Mouse (Mus musculus): Measurements from ENCODE around the gene Arhgap35.
"Not testable (repeated sequence)": the region's sequence is repeated elsewhere in the genome, so short reads cannot be mapped to it uniquely, and the experiment has no call there.

The Arhgap35 gene

GRCm38 (mm10) chr7:16614888-16615715, at the start of gene Arhgap35:
Gene Arhgap35 (minus strand): TSS chr7:16614993.
- no peaks in the 10 kb centered on the region for H3K9me3 ChIP-seq (ENCODE audit: low read length)
- peaks cover 18% of the 10 kb centered on the region for H3K36me3 ChIP-seq (ENCODE audit: insufficient read depth, low read length)
- peaks cover 9% of the 10 kb centered on the region for H3K27me3 ChIP-seq (ENCODE audit: insufficient read depth, low read length)
- peaks cover 72% of the 10 kb centered on the region for H3K4me1 ChIP-seq (replicated peaks; ENCODE audit: low read depth, low read length)
- no peak for TF ChIP-seq POU5F1 (IDR thresholded peaks at IDR 0.05; ENCODE audit: borderline replicate concordance, low read length)
- no peak for TF ChIP-seq NANOG (IDR thresholded peaks at IDR 0.05; ENCODE audit: borderline replicate concordance, low read length)
- no peak for TF ChIP-seq CTCF (conservative IDR thresholded peaks at IDR 0.05; ENCODE audit: low read length)
- peak within 1 kb of the TSS; percentile 95 for H3K4me3 ChIP-seq (replicated peaks; ENCODE audit: low read length)

- H3K27me3 ChIP-seq (ENCODE audit: insufficient read depth, low read length) = no peaks in the 10 kb centered on the region
- H3K4me1 ChIP-seq (replicated peaks; ENCODE audit: low read depth, low read length) = peaks cover 13% of the 10 kb centered on the region
- TF ChIP-seq POU5F1 (IDR thresholded peaks at IDR 0.05; ENCODE audit: borderline replicate concordance, low read length) = no peak
- no peaks in the 10 kb centered on the region for H3K9me3 ChIP-seq (ENCODE audit: low read length)
- H3K36me3 ChIP-seq (ENCODE audit: insufficient read depth, low read length) = no peaks in the 10 kb centered on the region
- no peak overlapping the region for H3K4me3 ChIP-seq (replicated peaks; ENCODE audit: low read length)
Observed at GRCm38 (mm10) chr7:16644260-16644659, 29.5 kb upstream of the Arhgap35 start.

- H3K27me3 ChIP-seq (ENCODE audit: insufficient read depth, low read length) = not testable (repeated sequence)
Observed at GRCm38 (mm10) chr7:16643106-16643505, 28.3 kb upstream of the Arhgap35 start.

GRCm38 (mm10) chr7:16639028-16639427, 24.2 kb upstream of the Arhgap35 start:
- no peak for TF ChIP-seq NANOG (IDR thresholded peaks at IDR 0.05; ENCODE audit: borderline replicate concordance, low read length)
- TF ChIP-seq CTCF (conservative IDR thresholded peaks at IDR 0.05; ENCODE audit: low read length) = no peak
- no peak for TF ChIP-seq POU5F1 (IDR thresholded peaks at IDR 0.05; ENCODE audit: borderline replicate concordance, low read length)
- 0 out of 2 replicates have a peak, but pooled peaks cover 1% of the 10 kb centered on the region for H3K4me1 ChIP-seq (replicated peaks; ENCODE audit: low read depth, low read length)

More at GRCm38 (mm10) chr7:16643106-16643505, 28.3 kb upstream of the Arhgap35 start:
- H3K4me3 ChIP-seq (replicated peaks; ENCODE audit: low read length); H3K36me3 ChIP-seq (ENCODE audit: insufficient read depth, low read length); H3K9me3 ChIP-seq (ENCODE audit: low read length): not testable (repeated sequence)
- peaks cover 13% of the 10 kb centered on the region for H3K4me1 ChIP-seq (replicated peaks; ENCODE audit: low read depth, low read length)

GRCm38 (mm10) chr7:16635116-16635515, 20.3 kb upstream of the Arhgap35 start:
- Histone ChIP-seq H3K4me1 (replicated peaks; ENCODE audit: low read depth, low read length) (0 out of 2 replicates have a peak, but pooled peaks cover 4% of the 10 kb centered on the region), H3K27me3 (ENCODE audit: insufficient read depth, low read length) (no peaks in the 10 kb centered on the region), H3K36me3 (ENCODE audit: insufficient read depth, low read length) (no peaks in the 10 kb centered on the region), H3K4me3 (replicated peaks; ENCODE audit: low read length) (no peak overlapping the region), H3K9me3 (ENCODE audit: low read length) (no peaks in the 10 kb centered on the region)
- TF ChIP-seq POU5F1 (IDR thresholded peaks at IDR 0.05; ENCODE audit: borderline replicate concordance, low read length) = no peak
- TF ChIP-seq NANOG (IDR thresholded peaks at IDR 0.05; ENCODE audit: borderline replicate concordance, low read length) = no peak
- TF ChIP-seq CTCF (conservative IDR thresholded peaks at IDR 0.05; ENCODE audit: low read length) = no peak

More at GRCm38 (mm10) chr7:16639028-16639427, 24.2 kb upstream of the Arhgap35 start:
- no peaks in the 10 kb centered on the region for H3K9me3 ChIP-seq (ENCODE audit: low read length)
- H3K27me3 ChIP-seq (ENCODE audit: insufficient read depth, low read length) = no peaks in the 10 kb centered on the region
- H3K4me3 ChIP-seq (replicated peaks; ENCODE audit: low read length) = no peak overlapping the region
- no peaks in the 10 kb centered on the region for H3K36me3 ChIP-seq (ENCODE audit: insufficient read depth, low read length)

GRCm38 (mm10) chr7:16633913-16634312, 19.1 kb upstream of the Arhgap35 start:
- not testable (repeated sequence) for H3K27me3 ChIP-seq (ENCODE audit: insufficient read depth, low read length); H3K4me1 ChIP-seq (replicated peaks; ENCODE audit: low read depth, low read length); H3K36me3 ChIP-seq (ENCODE audit: insufficient read depth, low read length); H3K4me3 ChIP-seq (replicated peaks; ENCODE audit: low read length); H3K9me3 ChIP-seq (ENCODE audit: low read length)

GRCm38 (mm10) chr7:16631932-16632331, 17.1 kb upstream of the Arhgap35 start:
- TF ChIP-seq NANOG (IDR thresholded peaks at IDR 0.05; ENCODE audit: borderline replicate concordance, low read length) (no peak), CTCF (conservative IDR thresholded peaks at IDR 0.05; ENCODE audit: low read length) (peak; percentile 46), POU5F1 (IDR thresholded peaks at IDR 0.05; ENCODE audit: borderline replicate concordance, low read length) (no peak)
- Histone ChIP-seq H3K4me3 (replicated peaks; ENCODE audit: low read length) (no peak overlapping the region), H3K36me3 (ENCODE audit: insufficient read depth, low read length) (no peaks in the 10 kb centered on the region), H3K9me3 (ENCODE audit: low read length) (no peaks in the 10 kb centered on the region), H3K4me1 (replicated peaks; ENCODE audit: low read depth, low read length) (peaks cover 14% of the 10 kb centered on the region), H3K27me3 (ENCODE audit: insufficient read depth, low read length) (no peaks in the 10 kb centered on the region)

GRCm38 (mm10) chr7:16631025-16631424, 16.2 kb upstream of the Arhgap35 start:
- Histone ChIP-seq H3K4me1 (replicated peaks; ENCODE audit: low read depth, low read length) (peaks cover 14% of the 10 kb centered on the region), H3K27me3 (ENCODE audit: insufficient read depth, low read length) (no peaks in the 10 kb centered on the region), H3K9me3 (ENCODE audit: low read length) (no peaks in the 10 kb centered on the region), H3K4me3 (replicated peaks; ENCODE audit: low read length) (no peak overlapping the region), H3K36me3 (ENCODE audit: insufficient read depth, low read length) (no peaks in the 10 kb centered on the region)
- TF ChIP-seq POU5F1 (IDR thresholded peaks at IDR 0.05; ENCODE audit: borderline replicate concordance, low read length) (no peak), CTCF (conservative IDR thresholded peaks at IDR 0.05; ENCODE audit: low read length) (no peak), NANOG (IDR thresholded peaks at IDR 0.05; ENCODE audit: borderline replicate concordance, low read length) (no peak)

- Histone ChIP-seq H3K9me3 (ENCODE audit: low read length) (no peaks in the 10 kb centered on the region), H3K4me3 (replicated peaks; ENCODE audit: low read length) (no peak overlapping the region), H3K4me1 (replicated peaks; ENCODE audit: low read depth, low read length) (peaks cover 16% of the 10 kb centered on the region), H3K27me3 (ENCODE audit: insufficient read depth, low read length) (no peaks in the 10 kb centered on the region), H3K36me3 (ENCODE audit: insufficient read depth, low read length) (no peaks in the 10 kb centered on the region)
- TF ChIP-seq NANOG (IDR thresholded peaks at IDR 0.05; ENCODE audit: borderline replicate concordance, low read length) = no peak
- peak; percentile 73 for TF ChIP-seq CTCF (conservative IDR thresholded peaks at IDR 0.05; ENCODE audit: low read length)
- no peak for TF ChIP-seq POU5F1 (IDR thresholded peaks at IDR 0.05; ENCODE audit: borderline replicate concordance, low read length)
Observed at GRCm38 (mm10) chr7:16629598-16630296, 15.0 kb upstream of the Arhgap35 start.

All from E14TG2a.4 (cell line).